Comparison of ENCODE assay signal across 8 mouse cellular contexts in the genomic region with DNA sequence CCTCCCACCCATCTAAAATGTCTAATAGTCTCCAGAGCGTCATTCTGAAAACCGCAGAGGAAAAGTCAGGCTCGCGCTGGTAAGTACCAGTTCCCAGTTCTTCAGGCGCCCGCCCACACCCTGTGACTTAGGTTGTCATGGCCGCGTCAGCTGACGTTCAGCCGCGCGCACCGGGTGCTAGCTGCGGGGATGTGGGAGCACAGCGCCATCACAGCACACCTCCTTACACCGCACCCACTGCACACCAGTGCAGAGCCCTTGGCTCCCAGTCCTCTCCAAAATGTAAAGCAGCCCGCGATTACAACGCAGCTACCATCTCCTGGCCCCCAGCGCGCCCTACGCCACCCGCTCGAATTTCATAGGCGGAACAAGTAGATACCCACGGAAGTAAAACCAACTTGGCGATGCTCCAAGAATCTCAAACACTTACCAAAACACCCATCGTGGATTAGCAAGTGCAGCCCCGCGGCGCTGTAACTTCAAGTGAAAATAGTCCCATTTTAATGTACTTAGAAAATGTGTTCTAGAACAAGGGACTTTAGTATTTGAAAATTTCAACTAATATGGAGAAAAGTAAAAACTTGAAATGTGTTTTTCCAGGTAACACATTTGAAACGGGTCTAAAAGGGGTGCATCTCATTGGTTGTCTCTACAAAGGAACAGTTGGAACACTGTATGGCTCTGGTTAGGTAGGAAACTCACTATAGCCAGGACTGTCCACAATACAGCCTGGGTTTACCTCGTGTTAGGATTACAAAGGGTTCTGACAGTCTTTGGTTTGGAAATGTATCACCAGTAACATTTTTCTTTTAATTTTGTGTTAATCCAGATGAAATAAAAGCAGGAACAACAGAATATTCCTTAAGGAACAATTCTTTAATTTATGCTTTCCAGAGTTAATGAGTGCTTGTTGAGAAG. TPM values are rescaled to one million over a fixed set of nuclear protein-coding genes. Genes with fewer than 3 reads are reported as not detected.
DNase-seq lines count a peak whose midpoint lies in the region; ATAC-seq lines count a peak whose summit lies in the region.

No protein-coding gene starts in this region.

- WGBS in lung, embryonic 16.5 days, result under 1% methylated on average over 33 of the region's 33 CpGs

- H3K4me1 ChIP-seq in lung, embryonic 16.5 days (replicated peaks; ENCODE audit: control insufficient read depth, insufficient read depth, low read length), result no peaks in the 10 kb centered on the region

- peak overlapping the region; percentile 63 for H3K4me2 ChIP-seq in lung, embryonic 16.5 days (ENCODE audit: low read depth, low read length)

- peak; percentile 95 for DNase-seq in MEL-GATA-1-ER (ENCODE audit: extremely low read depth, low read depth)
- peak; percentile 83 for DNase-seq in cerebellum, adult 8-10 months
- DNase-seq in forelimb bud, embryonic 11.5 days (ENCODE audit: low read depth, low spot score), result peak; percentile 72
- peak; percentile 82 for DNase-seq in layer of hippocampus, adult 9-10 months (ENCODE audit: low spot score)
- peak; percentile 52 for DNase-seq in ovary, postnatal 10 days (ENCODE audit: low spot score)
- peak; percentile 77 to 84 for DNase-seq in thymus, postnatal 10 days (ENCODE audit: low spot score in 2 of 2)

- H3K36me3 ChIP-seq in lung, embryonic 16.5 days (ENCODE audit: control insufficient read depth, insufficient read depth, low read length), result no peaks in the 10 kb centered on the region

- ATAC-seq in hematopoietic stem cell, adult 5-6 weeks (replicated peaks in 1 of 2; ENCODE audit: insufficient read depth in 1 of 2, low FRiP score in 2 of 2, low TSS enrichment in 1 of 2, low read depth in 1 of 2, poor library complexity in 2 of 2, severe bottlenecking in 2 of 2), result peak; percentile 86 to 87
- ATAC-seq in lung, embryonic 16.5 days (ENCODE audit: low read depth), result peak; percentile 89

- peak overlapping the region; percentile 98 for H3K27ac ChIP-seq in lung, embryonic 16.5 days (ENCODE audit: low read length)

- H3K9ac ChIP-seq in lung, embryonic 16.5 days (ENCODE audit: low read length), result peak overlapping the region; percentile 74

- H3K4me3 ChIP-seq in lung, embryonic 16.5 days (ENCODE audit: low read length), result peak overlapping the region; percentile 81

- no peaks in the 10 kb centered on the region for H3K27me3 ChIP-seq in lung, embryonic 16.5 days (ENCODE audit: control insufficient read depth, insufficient read depth, low read depth, low read length)

- no peaks in the 10 kb centered on the region for H3K9me3 ChIP-seq in lung, embryonic 16.5 days (ENCODE audit: control insufficient read depth, low read length)

RNA-seq across cellular contexts. Expression of a gene that starts 37.5 kb away (rescaled TPM):
- 31.7 and 62.0 TPM in 2 replicates for total RNA-seq in hematopoietic stem cell, adult 5-6 weeks (2017)
- 14.8 and 17.9 TPM in 2 replicates for polyA plus RNA-seq in lung, embryonic 16.5 days (2015; fragmentation: Nextera tagmentation; extraction: Ambion mirVana)

Comparison
In these comparisons a context has a peak if more than half of its experiments do, and no peak if none do; other contexts are left out.
1. Peak in every context shown above with its lines: DNase-seq, ATAC-seq, H3K4me3 ChIP-seq and H3K27ac ChIP-seq.